Mouse (Mus musculus) Patski (cell line): ENCODE results near the gene Ap4m1. TPM values are rescaled to one million over a fixed set of nuclear protein-coding genes. Genes with fewer than 3 reads are reported as not detected.

Experiments used
- ATAC-seq: fragments of 100-300 bp; one replicate; pipeline ENCODE4 v1.8.0; 2021
- CTCF ChIA-PET: fragments of 350-600 bp; sonication (Branson Sonifier 250); formaldehyde crosslinking; loops from one replicate; lab custom pipeline; 2022; ENCODE audit warnings: inconsistent platforms; lab: Charles Lee
- POLR2A ChIA-PET: fragments of 350-600 bp; sonication (Branson Sonifier 250); formaldehyde crosslinking; loops from one replicate; lab custom pipeline; 2022; ENCODE audit warnings: antibody characterized with exemption, inconsistent platforms; lab: Charles Lee
- DNase-seq: peaks from one replicate; pipeline ENCODE4 v3.0.0-alpha.2; 2011; ENCODE audit warnings: low read depth, low spot score
- H3K27me3 ChIP-seq: fragments of 371-371 bp; one replicate; pipeline ENCODE4 v1.5.1; 2021
- CTCF ChIP-seq: fragments of 100-300 bp; IDR thresholded peaks from one replicate; pipeline ENCODE4 v1.5.1; 2021
- in situ Hi-C: fragments of 300-500 bp; cut with MboI; formaldehyde crosslinking; loops from 3 replicates; pipeline ENCODE4 v1.11.1; 2018; ENCODE audit warnings: low pct_unique_long_range_greater_than_20kb, mixed read lengths
- polyA plus RNA-seq: library from polyadenylated mRNA; unstranded; gene quantifications from one replicate; pipeline ENCODE4 v1.2.3, GENCODE M21; 2021

Gene Ap4m1
- polyA plus RNA-seq, 1 experiment from 2014 or later = 39.7 TPM

- ATAC-seq = peak; percentile 87
- CTCF ChIA-PET = interaction anchor here (1.1 to 1.8 kb wide), 2 partner anchors 9 to 65 kb away, joined by 3 to 6 read pairs; no protein-coding TSS in a partner anchor
- in situ Hi-C loops = loop anchor here (10.0 kb wide), 1 partner anchor 376 kb away; the partner anchor contains the start of genes Mepce and Zcwpw1
- DNase-seq = no peak
- H3K27me3 ChIP-seq = no peaks in the 10 kb centered on the region
- POLR2A ChIA-PET = interaction anchor here (3.4 kb wide), 1 partner anchor 9 kb away, joined by 14 read pairs; no protein-coding TSS in a partner anchor
- no peak for TF ChIP-seq CTCF
These were observed 10.7 kb upstream of the Ap4m1 start, which contains the start of gene Cops6 for GRCm38 (mm10) chr5:138160842-138161665. Gene Cops6 (plus strand): TSS chr5:138161071.

DNA sequence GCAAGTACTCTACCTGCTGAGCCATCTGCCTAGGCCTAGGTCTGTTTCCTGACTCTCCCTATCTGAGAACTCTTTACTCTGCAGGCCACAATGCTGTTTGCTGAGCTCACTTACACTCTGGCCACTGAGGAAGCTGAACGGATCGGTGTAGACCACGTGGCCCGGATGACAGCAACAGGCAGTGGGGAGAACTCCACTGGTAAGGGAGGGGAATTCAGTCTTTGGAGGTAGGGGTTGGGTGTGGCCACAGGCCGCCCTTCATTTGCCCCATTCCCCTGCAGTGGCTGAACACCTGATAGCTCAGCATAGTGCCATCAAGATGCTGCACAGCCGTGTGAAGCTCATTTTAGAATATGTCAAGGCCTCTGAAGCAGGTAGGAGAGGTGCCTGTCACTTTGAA, 8.8 kb upstream of the Ap4m1 start:
- no peak for TF ChIP-seq CTCF

GRCm38 (mm10) chr5:138163610-138164009, 8.2 kb upstream of the Ap4m1 start:
- H3K27me3 ChIP-seq = no peaks in the 10 kb centered on the region
- no peak for ATAC-seq
- no peak for DNase-seq
- CTCF ChIA-PET = no interaction called here
- in situ Hi-C loops = loop anchor here (10.0 kb wide), 1 partner anchor 379 kb away; the partner anchor contains the start of genes Mepce and Zcwpw1
- no peak for TF ChIP-seq CTCF
- POLR2A ChIA-PET = no interaction called here

More for the DNA sequence above, 8.8 kb upstream of the Ap4m1 start:
- H3K27me3 ChIP-seq = no peaks in the 10 kb centered on the region
- DNase-seq (no peak), ATAC-seq (no peak)
- ChIA-PET POLR2A (interaction anchor here (1.7 to 3.4 kb wide), 2 partner anchors 7 to 18 kb away, joined by 3 to 14 read pairs; no protein-coding TSS in a partner anchor), CTCF (no interaction called here)
- in situ Hi-C loops = loop anchor here (10.0 kb wide), 1 partner anchor 378 kb away; the partner anchor contains the start of genes Mepce and Zcwpw1

DNA sequence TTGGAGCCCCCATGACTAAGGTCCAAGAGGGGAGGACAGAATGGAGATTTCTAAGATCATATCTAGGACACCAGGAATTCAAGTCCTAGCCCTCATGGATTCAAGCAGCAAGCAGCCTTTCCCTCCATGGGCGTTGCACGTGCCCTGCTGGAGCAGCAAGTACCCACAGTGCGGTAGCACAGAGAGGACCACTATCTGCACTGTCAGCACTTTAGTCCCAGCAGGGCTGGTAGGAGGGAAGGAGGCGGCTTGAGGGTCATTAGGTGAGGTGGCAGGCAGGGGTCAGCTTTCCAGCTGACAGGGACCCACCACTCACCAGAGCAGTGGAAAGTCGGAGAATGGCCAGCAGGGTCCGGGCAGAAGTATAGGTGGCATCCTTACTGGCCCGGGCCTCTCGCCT, 6.2 kb upstream of the Ap4m1 start:
- ATAC-seq (no peak), DNase-seq (no peak)
- ChIA-PET CTCF (no interaction called here), POLR2A (interaction anchor here (0.6 kb wide), 1 partner anchor 79 kb away, joined by 5 read pairs; no protein-coding TSS in a partner anchor)
- in situ Hi-C loops = loop anchor here (10.0 kb wide), 1 partner anchor 381 kb away; the partner anchor contains the start of genes Mepce and Zcwpw1
- H3K27me3 ChIP-seq = no peaks in the 10 kb centered on the region
- no peak for TF ChIP-seq CTCF

GRCm38 (mm10) chr5:138170936-138171561, 753 bp upstream of the Ap4m1 start:
- ChIA-PET POLR2A (interaction anchor here (1.2 to 2.7 kb wide), 2 partner anchors 10 to 15 kb away, joined by 3 to 14 read pairs; partner anchors contain the start of gene Cops6), CTCF (no interaction called here)
- H3K27me3 ChIP-seq = no peaks in the 10 kb centered on the region
- DNase-seq (peak; percentile 95), ATAC-seq (peak; percentile 83)
- in situ Hi-C loops = no loop called here
- no peak for TF ChIP-seq CTCF

DNA sequence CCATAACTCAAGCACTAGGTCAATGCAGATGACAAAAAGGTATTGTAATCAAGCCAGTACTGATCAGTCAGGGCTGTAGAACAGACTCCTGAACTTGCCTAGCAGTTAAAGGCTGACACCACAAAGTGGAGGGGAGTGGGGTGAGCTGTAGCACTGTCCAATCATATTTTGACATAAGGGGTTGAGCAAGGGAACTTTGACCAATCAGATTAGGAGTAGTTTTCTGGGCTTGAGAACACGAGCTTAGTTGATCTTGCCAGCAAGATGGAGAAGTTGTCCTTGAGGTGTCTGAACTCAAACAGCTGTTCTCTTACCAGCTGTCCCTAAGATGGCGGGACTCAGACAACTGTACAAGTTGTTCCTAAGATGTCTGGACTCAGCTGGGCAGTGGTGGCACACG, 1.4 kb downstream of the Ap4m1 start:
- POLR2A ChIA-PET = no interaction called here
- TF ChIP-seq CTCF = no peak
- in situ Hi-C loops = no loop called here
- H3K27me3 ChIP-seq = no peaks in the 10 kb centered on the region
- CTCF ChIA-PET = interaction anchor here (1.2 kb wide), 1 partner anchor 11 kb away, joined by 4 read pairs; no protein-coding TSS in a partner anchor
- ATAC-seq (no peak), DNase-seq (no peak)

- ChIA-PET CTCF (interaction anchor here (1.4 kb wide), 1 partner anchor 12 kb away, joined by 3 read pairs; no protein-coding TSS in a partner anchor), POLR2A (interaction anchor here (0.6 to 1.3 kb wide), 4 partner anchors 15 to 377 kb away, joined by 3 to 5 read pairs (median 3); partner anchors contain the start of gene Mcm7)
- no peaks in the 10 kb centered on the region for H3K27me3 ChIP-seq
- TF ChIP-seq CTCF = no peak
- in situ Hi-C loops = no loop called here
- ATAC-seq (peak; percentile 55), DNase-seq (peak; percentile 96)
These were observed 15.3 kb downstream of the Ap4m1 start, which contains the start of the genes Taf6 and Cnpy4 for GRCm38 (mm10) chr5:138186950-138187638. Gene Taf6 (minus strand): TSS chr5:138187451. Gene Cnpy4 (plus strand): TSS chr5:138187485.

GRCm38 (mm10) chr5:138187661-138188306, 16.0 kb downstream of the Ap4m1 start:
- TF ChIP-seq CTCF = no peak
- H3K27me3 ChIP-seq = no peaks in the 10 kb centered on the region
- ATAC-seq (peak; percentile 74), DNase-seq (peak; percentile 61)
- in situ Hi-C loops = no loop called here
- ChIA-PET CTCF (interaction anchor here (1.4 kb wide), 1 partner anchor 13 kb away, joined by 3 read pairs; no protein-coding TSS in a partner anchor), POLR2A (interaction anchor here (0.6 kb wide), 2 partner anchors 15 to 70 kb away, joined by 3 read pairs; partner anchors contain the start of gene Mcm7)
